Mouse (Mus musculus) heart, adult 2 months (tissue): ENCODE results near the gene Tex261. TPM values are rescaled to one million over a fixed set of nuclear protein-coding genes. Genes with fewer than 3 reads are reported as not detected.

ENCODE experiments used
- DNase-seq, 2 experiments: peaks; one replicate each; pipeline ENCODE4 v3.0.0; 2021
- H3K27ac ChIP-seq: fragments of 200-600 bp; 2 replicates; pipeline ENCODE4 v1.8.1; 2022
- H3K27me3 ChIP-seq: fragments of 200-500 bp; 2 replicates; pipeline ENCODE4 v1.6.1; 2012; ENCODE audit warnings: mild to moderate bottlenecking, low read length, inconsistent platforms, mixed read lengths; ENCODE audit not compliant: control insufficient read depth, insufficient read depth
- H3K36me3 ChIP-seq: fragments of 200-500 bp; 2 replicates; pipeline ENCODE4 v1.6.1; 2012; ENCODE audit warnings: low read length, inconsistent platforms; ENCODE audit not compliant: control insufficient read depth, insufficient read depth
- H3K4me1 ChIP-seq: fragments of 200-500 bp; 2 replicates; pipeline ENCODE4 v1.6.1; 2011; ENCODE audit warnings: low read length; ENCODE audit not compliant: control insufficient read depth, insufficient read depth
- H3K4me3 ChIP-seq: fragments of 200-600 bp; 2 replicates; pipeline ENCODE4 v1.8.1; 2022
- H3K79me2 ChIP-seq: fragments of 200-500 bp; replicated peaks from 2 replicates; pipeline ENCODE4 v1.6.1; 2012; ENCODE audit warnings: mild to moderate bottlenecking, inconsistent platforms, low read length, moderate library complexity, mixed read lengths; ENCODE audit not compliant: control insufficient read depth, insufficient read depth
- H3K9ac ChIP-seq: fragments of 200-500 bp; 2 replicates; pipeline ENCODE4 v1.6.1; 2012; ENCODE audit warnings: low read depth, mild to moderate bottlenecking, control low read depth, inconsistent platforms, low read length, mixed read lengths
- CTCF ChIP-seq: fragments of 200-600 bp; IDR thresholded peaks from 2 replicates; pipeline ENCODE4 v1.8.1; 2022; ENCODE audit warnings: antibody characterized with exemption, mild to moderate bottlenecking, moderate library complexity
- EP300 ChIP-seq: fragments of 200-500 bp; IDR thresholded peaks from 2 replicates; pipeline ENCODE4 v1.6.1; 2011; ENCODE audit warnings: low read depth, low read length, control low read depth; ENCODE audit not compliant: insufficient read depth
- POLR2A ChIP-seq: fragments of 200-500 bp; IDR thresholded peaks from 2 replicates; pipeline ENCODE4 v1.6.1; 2011; ENCODE audit warnings: mild to moderate bottlenecking, low read depth, low read length, control low read depth; ENCODE audit not compliant: insufficient read depth
- WGBS: fragments of 180-500 bp; shearing (Covaris S2); methylation state at CpG from one replicate; pipeline ENCODE4 v1.1.7; 2018; 5-methylcytosine and 5-hydroxymethylcytosine counted together
- intact Hi-C: fragments of 180-260 bp; cut with DNase I; formaldehyde crosslinking; loops from one replicate; pipeline ENCODE4 v1.15.1; 2025
- polyA plus RNA-seq: library from polyadenylated mRNA; depleted of rRNA; stranded (reverse); fragments of >200 nt; gene quantifications from 2 replicates; pipeline ENCODE4 v1.2.3, GENCODE M21; 2012
- total RNA-seq, 2 experiments: library from RNA; stranded (reverse); gene quantifications; 2 replicates each; pipeline ENCODE4 v1.2.3; 2021

The Tex261 gene
- total and polyA plus RNA-seq, 3 experiments, result 90.6 to 126 (median 102) TPM

DNA sequence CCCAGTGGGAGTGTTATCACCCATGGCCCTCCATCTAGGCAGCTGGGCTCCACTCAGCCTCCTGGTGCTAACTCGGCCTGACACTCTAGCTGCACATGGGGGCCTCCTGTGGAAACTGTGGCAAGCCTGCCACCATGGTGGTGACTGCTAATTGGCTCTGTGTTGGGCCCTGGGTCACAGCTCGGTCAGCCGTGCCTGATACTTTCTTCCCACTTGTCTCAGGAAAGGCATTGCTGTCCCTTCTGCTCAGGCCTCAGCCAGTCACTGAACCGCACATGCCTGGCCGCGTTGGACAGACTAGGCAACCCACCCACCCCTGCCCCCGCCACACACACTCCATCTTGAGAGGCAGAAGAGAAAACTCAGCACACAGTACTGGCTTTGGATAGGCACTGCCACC lies 12.9 kb upstream of the Tex261 start:
- Histone ChIP-seq H3K79me2 (no peaks in the 10 kb centered on the region), H3K27ac (no peak overlapping the region), H3K27me3 (no peaks in the 10 kb centered on the region), H3K36me3 (no peaks in the 10 kb centered on the region), H3K4me1 (no peaks in the 10 kb centered on the region), H3K4me3 (no peak overlapping the region), H3K9ac (no peak overlapping the region)
- TF ChIP-seq CTCF, result no peak
- TF ChIP-seq POLR2A, result no peak
- no peak for TF ChIP-seq EP300
- intact Hi-C loops, result no loop called here
- DNase-seq, result no peak
- 91% methylated on average over 7 of the region's 7 CpGs for WGBS

DNA sequence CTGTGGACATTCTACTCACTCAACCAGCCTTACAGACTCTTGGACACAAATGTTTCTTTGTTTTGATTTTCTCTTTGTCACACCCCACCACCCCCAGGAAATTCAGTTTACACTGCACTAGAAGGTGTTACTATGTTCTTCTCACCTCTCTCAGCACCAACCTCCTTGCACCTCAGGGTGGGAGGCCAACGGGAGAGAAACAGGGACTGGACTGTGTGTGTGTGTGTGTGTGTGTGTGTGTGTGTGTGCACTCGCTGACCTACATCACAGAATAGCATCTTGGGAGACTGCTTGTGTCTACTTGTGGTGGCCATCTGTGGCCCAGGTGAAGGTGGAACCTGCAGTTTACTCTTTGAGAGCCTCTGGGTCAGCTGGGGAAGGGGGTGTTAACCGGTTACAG lies 10.8 kb upstream of the Tex261 start:
- Histone ChIP-seq H3K36me3 (no peaks in the 10 kb centered on the region), H3K27ac (no peak overlapping the region), H3K9ac (no peak overlapping the region), H3K79me2 (no peaks in the 10 kb centered on the region), H3K27me3 (no peaks in the 10 kb centered on the region), H3K4me1 (no peaks in the 10 kb centered on the region), H3K4me3 (no peak overlapping the region)
- 74% methylated on average over 3 of the region's 3 CpGs for WGBS
- TF ChIP-seq EP300 (no peak), CTCF (no peak)
- no peak for DNase-seq
- intact Hi-C loops, result no loop called here

DNA sequence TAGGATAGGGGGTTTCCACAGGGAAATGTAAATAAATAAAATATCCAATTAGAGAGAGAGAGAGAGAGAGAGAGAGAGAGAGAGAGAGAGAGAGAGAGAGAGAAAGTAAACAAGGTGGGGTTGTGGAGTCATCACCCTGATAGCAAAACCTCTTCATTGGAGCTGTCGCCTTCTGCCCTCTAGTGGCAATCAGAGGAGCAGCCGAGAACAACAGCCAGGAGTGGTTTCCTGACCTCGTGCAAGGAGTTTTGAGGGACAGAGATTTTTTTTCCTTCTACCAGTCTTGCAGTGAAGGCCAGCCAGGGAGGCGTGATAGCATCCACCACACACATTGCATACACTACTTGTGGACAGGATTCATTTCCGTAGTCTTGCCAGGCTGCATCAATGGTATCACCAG lies 3.4 kb upstream of the Tex261 start:
- no peaks in the 10 kb centered on the region for H3K27me3 ChIP-seq
- intact Hi-C loops, result loop anchor here (2.0 to 5.0 kb wide), 4 partner anchors 16 to 133 kb away; partner anchors contain the start of genes Nagk and Paip2b
- no peaks in the 10 kb centered on the region for H3K79me2 ChIP-seq
- no peaks in the 10 kb centered on the region for H3K36me3 ChIP-seq
- no peak overlapping the region for H3K4me3 ChIP-seq
- WGBS, result 6% methylated on average over 5 of the region's 5 CpGs
- no peak overlapping the region for H3K9ac ChIP-seq
- DNase-seq, result peak; percentile 45 to 62
- H3K27ac ChIP-seq, result no peak overlapping the region
- peaks cover 3% of the 10 kb centered on the region for H3K4me1 ChIP-seq
- TF ChIP-seq EP300, result 0 out of 2 replicates have a peak, but pooled peaks have one; percentile 48
- TF ChIP-seq POLR2A, result no peak
- TF ChIP-seq CTCF, result peak; percentile 80

DNA sequence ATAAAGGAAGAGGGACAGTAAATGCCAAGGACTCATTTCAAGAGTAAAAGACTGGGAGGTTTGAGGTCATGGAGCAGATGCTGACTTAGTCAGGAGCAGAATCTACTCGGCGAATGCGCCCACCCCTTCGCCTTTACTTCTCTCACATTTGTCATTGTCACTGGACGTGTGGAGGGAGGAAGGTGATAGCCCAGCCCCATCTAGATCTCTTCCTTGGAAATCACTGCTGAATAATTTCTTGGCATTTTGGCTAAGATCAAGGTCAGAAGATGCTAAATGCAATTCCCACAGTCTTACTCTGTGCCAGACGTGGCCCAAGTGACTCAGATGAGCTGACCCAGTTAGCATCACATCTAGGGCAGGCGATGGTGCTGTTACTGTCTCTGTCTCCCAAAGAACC lies 2.7 kb upstream of the Tex261 start:
- H3K27ac ChIP-seq, result no peak overlapping the region
- 82% methylated on average over 7 of the region's 7 CpGs for WGBS
- intact Hi-C loops, result loop anchor here (2.0 to 5.0 kb wide), 4 partner anchors 16 to 134 kb away; partner anchors contain the start of genes Nagk and Paip2b

DNA sequence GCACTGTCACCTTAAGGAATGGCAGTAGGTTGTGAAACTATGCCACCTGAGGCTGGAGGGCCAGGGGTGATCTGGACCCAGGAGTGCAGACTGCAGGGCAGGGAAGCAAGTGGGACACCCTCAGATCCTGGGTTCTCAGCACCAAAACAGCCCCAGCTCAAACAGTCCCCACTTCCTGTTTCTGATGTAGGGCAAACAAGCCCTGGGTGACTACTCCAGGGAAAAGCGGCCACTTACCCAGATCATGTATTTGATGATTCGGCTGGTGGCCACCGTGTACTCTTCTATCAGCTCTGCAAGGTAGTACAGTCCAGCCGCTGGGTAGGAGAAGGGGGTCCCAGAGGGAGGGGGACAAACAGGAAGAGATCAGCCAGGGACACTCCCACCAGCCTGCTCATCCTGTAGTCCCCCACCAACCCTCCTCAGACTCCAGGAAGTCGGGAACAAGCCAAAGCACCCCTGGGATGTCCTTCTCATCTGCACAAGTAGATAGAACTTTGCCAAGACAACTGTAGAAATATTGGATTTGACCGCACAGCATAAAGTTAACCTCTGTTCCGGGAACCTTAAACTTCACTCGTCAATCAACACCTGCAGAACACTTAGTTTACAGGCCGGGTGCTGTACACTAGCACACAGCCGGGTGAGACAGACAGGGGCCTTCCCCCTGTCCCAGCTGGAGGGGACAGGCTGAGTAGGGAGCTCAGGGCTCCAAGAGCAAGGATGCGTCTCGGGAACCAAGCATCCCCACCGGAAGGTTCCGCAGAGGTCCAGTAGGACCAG lies 641 bp downstream of the Tex261 start:
- 1% methylated on average over 14 of the region's 14 CpGs for WGBS
- H3K27me3 ChIP-seq, result no peaks in the 10 kb centered on the region
- peak overlapping the region; percentile 88 for H3K27ac ChIP-seq
- intact Hi-C loops, result loop anchor here (5.0 kb wide), 2 partner anchors 57 to 137 kb away; partner anchors contain the start of gene Paip2b
- H3K4me3 ChIP-seq, result peak overlapping the region; percentile 89
- TF ChIP-seq POLR2A (no peak), EP300 (no peak), CTCF (no peak)
- peak overlapping the region; percentile 98 for H3K9ac ChIP-seq
- no peaks in the 10 kb centered on the region for H3K36me3 ChIP-seq
- no peaks in the 10 kb centered on the region for H3K79me2 ChIP-seq
- DNase-seq, result peak; percentile 23 to 27
- H3K4me1 ChIP-seq, result peaks cover 3% of the 10 kb centered on the region

More for the DNA sequence above, 2.7 kb upstream of the Tex261 start:
- H3K27me3 ChIP-seq, result no peaks in the 10 kb centered on the region
- H3K9ac ChIP-seq, result no peak overlapping the region
- TF ChIP-seq POLR2A, result no peak
- no peak for TF ChIP-seq CTCF
- no peak for TF ChIP-seq EP300
- H3K4me3 ChIP-seq, result no peak overlapping the region
- H3K79me2 ChIP-seq, result no peaks in the 10 kb centered on the region
- peaks cover 3% of the 10 kb centered on the region for H3K4me1 ChIP-seq
- no peaks in the 10 kb centered on the region for H3K36me3 ChIP-seq
- DNase-seq, result no peak

DNA sequence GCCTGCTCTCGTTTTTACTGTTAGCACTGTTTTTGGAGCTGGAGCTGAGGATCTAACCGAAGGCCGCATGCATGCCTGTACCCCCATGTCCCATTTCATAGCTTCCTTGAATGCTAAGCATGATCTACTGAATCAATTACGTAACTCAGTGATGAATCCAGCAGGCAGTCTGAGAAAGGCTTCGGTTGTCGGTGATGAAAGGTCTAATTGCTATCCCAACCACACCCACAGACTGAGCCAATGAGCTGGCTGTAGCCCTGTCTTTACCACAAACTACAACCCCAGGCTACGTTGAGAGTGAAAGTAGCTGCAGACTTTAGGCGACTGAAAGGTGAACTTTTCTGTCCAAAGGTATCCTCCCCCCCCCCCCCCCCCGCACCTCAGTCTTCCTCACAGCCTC lies 1.5 kb downstream of the Tex261 start:
- H3K27ac ChIP-seq, result no peak overlapping the region
- TF ChIP-seq POLR2A (no peak), CTCF (no peak), EP300 (no peak)
- no peaks in the 10 kb centered on the region for H3K27me3 ChIP-seq
- H3K4me3 ChIP-seq, result no peak overlapping the region
- no peaks in the 10 kb centered on the region for H3K79me2 ChIP-seq
- WGBS, result 57% methylated on average over 9 of the region's 9 CpGs
- H3K9ac ChIP-seq, result no peak overlapping the region
- peaks cover 3% of the 10 kb centered on the region for H3K4me1 ChIP-seq
- intact Hi-C loops, result no loop called here
- no peaks in the 10 kb centered on the region for H3K36me3 ChIP-seq
- DNase-seq, result no peak
